Mouse (Mus musculus): ENCODE measurements at regions not wholly inside any gene's neighbourhood (a gene's known extent, or its start where the extent isn't known, plus 50 kb on each side); places are given as distances from the start of the nearest gene placed in this dataset.

GRCm38 (mm10) chr15:4315897-4316296 is 59.4 kb upstream of the Plcxd3 start:
- no peak overlapping the region for H3K4me3 ChIP-seq (ENCODE audit: insufficient read depth, low read length)
- TF ChIP-seq POLR2A (IDR thresholded peaks at IDR 0.05; ENCODE audit: extremely low read depth, insufficient read depth, low read length) (no peak), CTCF (IDR thresholded peaks at IDR 0.05; ENCODE audit: extremely low read depth, insufficient read depth, low read length) (no peak)
- H3K4me1 ChIP-seq (ENCODE audit: control insufficient read depth, insufficient read depth, low read length), result no peaks in the 10 kb centered on the region; the same call in 1 of the 2 replicates
- no peak overlapping the region for H3K27ac ChIP-seq (ENCODE audit: insufficient read depth, low read length)
